Mouse (Mus musculus) forebrain, embryonic 14.5 days (tissue): ENCODE measurements around the gene Hsp90ab1. TPM values are rescaled to one million over a fixed set of nuclear protein-coding genes. Genes with fewer than 3 reads are reported as not detected.
A peak's percentile ranks its signal among the peaks of the same experiment; 100 is the strongest.

Source experiments
- ATAC-seq: fragments of 200-750 bp; cut with Nextera tagmentation; 2 replicates; pipeline ENCODE4 v1.8.0; 2017; ENCODE audit warnings: mild to moderate bottlenecking, moderate library complexity
- DNase-seq: peaks from one replicate; pipeline ENCODE4 v3.0.0-alpha.2; 2015; ENCODE audit warnings: low spot score
- H3K27ac ChIP-seq: fragments of 300-500 bp; sonication (generic); 2 replicates; pipeline ENCODE4 v1.5.1; 2014; ENCODE audit warnings: low read depth, mild to moderate bottlenecking, control low read depth, low read length, moderate library complexity
- H3K27me3 ChIP-seq: fragments of 300-500 bp; sonication (generic); replicated peaks from 2 replicates; pipeline ENCODE4 v1.6.1; 2014; ENCODE audit warnings: low read length, control low read depth, mixed read lengths; ENCODE audit not compliant: control insufficient read depth, insufficient read depth
- H3K36me3 ChIP-seq: fragments of 300-500 bp; sonication (generic); 2 replicates; pipeline ENCODE4 v1.6.1; 2014; ENCODE audit warnings: low read length, control low read depth; ENCODE audit not compliant: control insufficient read depth, insufficient read depth
- H3K4me1 ChIP-seq: fragments of 300-500 bp; sonication (generic); 2 replicates; pipeline ENCODE4 v1.6.1; 2014; ENCODE audit warnings: antibody characterized with exemption, low read length, control low read depth; ENCODE audit not compliant: control insufficient read depth, insufficient read depth
- H3K4me2 ChIP-seq: fragments of 300-500 bp; sonication (generic); 2 replicates; pipeline ENCODE4 v1.6.1; 2014; ENCODE audit warnings: mild to moderate bottlenecking, control low read depth, low read length
- H3K4me3 ChIP-seq: fragments of 300-500 bp; sonication (generic); 2 replicates; pipeline ENCODE4 v1.5.1; 2014; ENCODE audit warnings: low read depth, low read length, control low read depth
- H3K9ac ChIP-seq: fragments of 300-500 bp; sonication (generic); 2 replicates; pipeline ENCODE4 v1.6.1; 2014; ENCODE audit warnings: mild to moderate bottlenecking, low read length, control low read depth, moderate library complexity
- H3K9me3 ChIP-seq: fragments of 300-500 bp; sonication (generic); replicated peaks from 2 replicates; pipeline ENCODE4 v1.6.1; 2016; ENCODE audit warnings: low read length, control low read depth, mixed read lengths; ENCODE audit not compliant: control insufficient read depth
- WGBS: fragments of 180-500 bp; shearing (Covaris S2); extraction: QIAGEN DNeasy Blood & Tissue Kit; methylation state at CpG from one replicate; pipeline ENCODE4 v1.1.7; 2014; 5-methylcytosine and 5-hydroxymethylcytosine counted together
- polyA plus RNA-seq: library from polyadenylated mRNA; unstranded; fragments of >200 nt; fragmentation: Nextera tagmentation; extraction: Ambion mirVana; gene quantifications from 2 replicates; pipeline ENCODE4 v1.2.1, GENCODE M21; 2014

Gene Hsp90ab1
- polyA plus RNA-seq, 1 experiment from 2014 or later, result 1,472 TPM

GRCm38 (mm10) chr17:45610144-45610866 is 37.2 kb upstream of the Hsp90ab1 start:
- no peak for ATAC-seq

DNA sequence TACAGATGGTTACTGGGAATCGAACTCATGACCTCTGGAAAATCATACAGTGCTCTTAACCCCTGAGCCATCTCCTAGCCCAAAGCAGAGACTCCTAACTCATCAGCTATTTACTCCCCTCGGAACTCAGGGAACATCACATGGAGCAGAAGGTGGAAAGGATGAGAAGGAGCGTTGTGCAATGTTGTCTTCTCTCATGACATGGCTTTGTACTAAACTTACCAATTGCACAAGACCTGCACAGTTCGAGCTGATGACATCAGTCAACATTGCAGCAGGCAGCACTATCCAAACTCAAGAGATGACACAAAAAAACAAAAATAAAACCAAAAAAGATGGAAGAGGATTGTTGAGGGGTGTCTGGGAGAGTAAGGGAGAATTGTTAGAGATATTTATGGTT is 35.3 kb upstream of the Hsp90ab1 start:
- Histone ChIP-seq H3K36me3 (no peaks in the 10 kb centered on the region), H3K9ac (no peak overlapping the region), H3K27ac (no peak overlapping the region), H3K4me1 (no peaks in the 10 kb centered on the region), H3K4me2 (no peak overlapping the region), H3K27me3 (no peaks in the 10 kb centered on the region), H3K4me3 (no peak overlapping the region), H3K9me3 (no peaks in the 10 kb centered on the region)
- WGBS, result 91% methylated on average over 4 of the region's 4 CpGs
- no peak for ATAC-seq
- no peak for DNase-seq

More at GRCm38 (mm10) chr17:45610144-45610866, 37.2 kb upstream of the Hsp90ab1 start:
- Histone ChIP-seq H3K36me3 (no peaks in the 10 kb centered on the region), H3K9ac (no peak overlapping the region), H3K4me2 (no peak overlapping the region), H3K4me1 (no peaks in the 10 kb centered on the region), H3K27me3 (no peaks in the 10 kb centered on the region), H3K9me3 (no peaks in the 10 kb centered on the region), H3K4me3 (no peak overlapping the region), H3K27ac (no peak overlapping the region)
- 30% methylated on average over 5 of the region's 5 CpGs for WGBS
- DNase-seq, result no peak

- Histone ChIP-seq H3K4me1 (no peaks in the 10 kb centered on the region), H3K4me2 (no peak overlapping the region), H3K27ac (no peak overlapping the region), H3K36me3 (no peaks in the 10 kb centered on the region), H3K27me3 (no peaks in the 10 kb centered on the region; the same call in 1 of the 2 replicates), H3K9me3 (no peaks in the 10 kb centered on the region), H3K4me3 (no peak overlapping the region), H3K9ac (no peak overlapping the region)
- DNase-seq (no peak), ATAC-seq (no peak)
- 73% methylated on average over 15 of the region's 15 CpGs for WGBS
Observed at GRCm38 (mm10) chr17:45606992-45607879, 34.2 kb upstream of the Hsp90ab1 start.

GRCm38 (mm10) chr17:45602984-45603383 is 29.9 kb upstream of the Hsp90ab1 start:
- Histone ChIP-seq H3K27ac (no peak overlapping the region), H3K4me2 (no peak overlapping the region), H3K36me3 (no peaks in the 10 kb centered on the region), H3K27me3 (peaks cover 25% of the 10 kb centered on the region), H3K9ac (no peak overlapping the region), H3K4me3 (no peak overlapping the region), H3K9me3 (no peaks in the 10 kb centered on the region), H3K4me1 (peaks cover 6% of the 10 kb centered on the region; the same call in 1 of the 2 replicates)
- 73% methylated on average over 3 of the region's 3 CpGs for WGBS
- ATAC-seq (no peak), DNase-seq (no peak)

DNA sequence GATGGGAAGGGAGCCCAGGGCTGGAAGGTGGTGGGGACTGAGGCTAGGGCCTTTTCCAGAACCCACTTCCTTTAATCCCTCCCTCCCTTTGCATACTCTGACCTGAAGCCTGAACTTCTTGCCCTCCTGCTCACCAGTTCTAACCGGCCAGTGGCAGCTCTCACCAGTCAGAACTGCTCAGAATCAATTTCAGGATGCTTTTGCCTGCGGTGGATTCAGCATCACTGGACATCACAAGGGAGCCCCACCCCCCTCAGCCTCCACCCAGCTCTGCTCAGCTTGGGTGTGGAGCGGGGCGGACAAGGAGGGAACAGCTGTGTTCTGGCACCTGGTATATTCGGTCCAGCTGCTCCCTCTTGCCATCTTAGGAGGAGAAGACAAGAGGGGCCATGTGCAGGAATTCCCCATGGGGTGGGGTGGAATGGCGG is 28.8 kb upstream of the Hsp90ab1 start, which contains the start of gene Mymx:
Gene Mymx, minus strand, starts transcription at position 226 of the 428 bp plus-strand sequence.
- Histone ChIP-seq H3K4me2 (no peak within 1 kb of the TSS), H3K9ac (no peak within 1 kb of the TSS), H3K9me3 (no peaks in the 10 kb centered on the region), H3K4me1 (peaks cover 6% of the 10 kb centered on the region; the same call in 1 of the 2 replicates), H3K4me3 (no peak within 1 kb of the TSS), H3K27me3 (peaks cover 25% of the 10 kb centered on the region), H3K27ac (no peak within 1 kb of the TSS), H3K36me3 (no peaks in the 10 kb centered on the region)
- 39% methylated on average over 6 of the region's 6 CpGs for WGBS
- ATAC-seq (no peak), DNase-seq (no peak)

- H3K9ac ChIP-seq, result no peak overlapping the region
- H3K4me3 ChIP-seq, result no peak overlapping the region
- peaks cover 25% of the 10 kb centered on the region for H3K27me3 ChIP-seq
- peaks cover 11% of the 10 kb centered on the region; the same call in 1 of the 2 replicates for H3K4me1 ChIP-seq
- DNase-seq (no peak), ATAC-seq (no peak)
- no peak overlapping the region for H3K27ac ChIP-seq
- H3K36me3 ChIP-seq, result no peaks in the 10 kb centered on the region
- no peaks in the 10 kb centered on the region for H3K9me3 ChIP-seq
- 14% methylated on average over 22 of the region's 22 CpGs for WGBS
- H3K4me2 ChIP-seq, result no peak overlapping the region
Observed at GRCm38 (mm10) chr17:45601325-45601724, 28.3 kb upstream of the Hsp90ab1 start.

- Histone ChIP-seq H3K4me3 (no peak overlapping the region), H3K27me3 (peaks cover 25% of the 10 kb centered on the region), H3K4me2 (no peak overlapping the region), H3K27ac (no peak overlapping the region), H3K9ac (no peak overlapping the region), H3K9me3 (no peaks in the 10 kb centered on the region), H3K4me1 (peaks cover 11% of the 10 kb centered on the region; the same call in 1 of the 2 replicates), H3K36me3 (no peaks in the 10 kb centered on the region)
- DNase-seq (no peak), ATAC-seq (no peak)
- 55% methylated on average over 8 of the region's 8 CpGs for WGBS
Observed at GRCm38 (mm10) chr17:45600267-45600666, 27.2 kb upstream of the Hsp90ab1 start.

GRCm38 (mm10) chr17:45599446-45600242 is 26.6 kb upstream of the Hsp90ab1 start, which contains the start of gene Slc29a1:
Gene Slc29a1, minus strand, starts transcription at chr17:45599606.
- Histone ChIP-seq H3K4me2 (peak within 1 kb of the TSS; percentile 55), H3K36me3 (no peaks in the 10 kb centered on the region), H3K4me1 (peaks cover 13% of the 10 kb centered on the region; the same call in 1 of the 2 replicates), H3K9ac (peak within 1 kb of the TSS; percentile 48), H3K27ac (no peak within 1 kb of the TSS), H3K4me3 (peak within 1 kb of the TSS; percentile 24), H3K9me3 (no peaks in the 10 kb centered on the region), H3K27me3 (peaks cover 28% of the 10 kb centered on the region)
- peak; percentile 37 for DNase-seq
- WGBS, result 17% methylated on average over 32 of the region's 32 CpGs
- no peak for ATAC-seq
